Mouse (Mus musculus) lung, postnatal 0 days (tissue): ENCODE data around the gene Fam168a.

Experiments
- CTCF ChIP-seq: IDR thresholded peaks from 2 replicates; pipeline ENCODE4 v1.5.1; 2016; ENCODE audit warnings: antibody characterized with exemption, mild to moderate bottlenecking
- EP300 ChIP-seq: IDR thresholded peaks from 2 replicates; pipeline ENCODE4 v1.6.1; 2016; ENCODE audit warnings: antibody characterized with exemption, mild to moderate bottlenecking, control low read depth

DNA sequence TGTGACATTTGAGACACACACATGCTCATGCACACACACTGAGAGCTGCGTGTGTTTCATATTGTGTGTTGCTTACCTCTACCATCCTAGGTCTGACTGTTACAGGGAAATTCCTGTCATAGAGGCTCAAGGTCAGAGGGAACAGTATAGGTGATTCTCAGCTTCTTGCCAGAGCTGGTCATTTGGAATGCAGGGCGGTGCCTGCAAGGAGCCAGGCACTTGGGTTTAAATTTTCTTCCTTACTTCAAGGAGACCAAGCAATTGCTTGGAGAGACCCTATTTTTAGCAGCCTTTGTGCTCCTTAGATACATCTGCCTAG, 111.0 kb downstream of the Fam168a start:
- TF ChIP-seq CTCF (no peak), EP300 (no peak)
